Mouse (Mus musculus): ENCODE measurements at regions not wholly inside any gene's neighbourhood (a gene's known extent, or its start where the extent isn't known, plus 50 kb on each side); places are given as distances from the start of the nearest gene placed in this dataset.

DNA sequence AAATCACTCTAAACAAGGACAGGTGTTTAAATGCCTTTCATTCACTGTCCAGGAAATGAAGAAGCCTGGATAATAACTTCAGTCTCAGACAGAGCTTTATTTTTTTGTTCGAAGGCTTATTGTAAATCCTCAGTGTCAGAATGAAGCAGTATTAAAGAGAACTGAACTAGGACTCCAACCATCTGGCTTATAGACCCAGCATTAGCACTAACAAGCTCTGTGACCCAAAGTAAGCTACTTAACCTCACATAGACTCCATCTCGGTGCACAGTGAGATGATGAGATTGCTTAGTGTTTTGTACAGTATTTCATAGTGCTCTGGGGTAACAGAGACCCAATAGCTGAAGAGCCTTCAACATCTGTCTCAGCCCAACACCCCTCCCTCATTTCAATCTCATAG, 738.2 kb upstream of the Map3k7 start:
- no peak for DNase-seq (ENCODE audit: low read depth, low spot score)

DNA sequence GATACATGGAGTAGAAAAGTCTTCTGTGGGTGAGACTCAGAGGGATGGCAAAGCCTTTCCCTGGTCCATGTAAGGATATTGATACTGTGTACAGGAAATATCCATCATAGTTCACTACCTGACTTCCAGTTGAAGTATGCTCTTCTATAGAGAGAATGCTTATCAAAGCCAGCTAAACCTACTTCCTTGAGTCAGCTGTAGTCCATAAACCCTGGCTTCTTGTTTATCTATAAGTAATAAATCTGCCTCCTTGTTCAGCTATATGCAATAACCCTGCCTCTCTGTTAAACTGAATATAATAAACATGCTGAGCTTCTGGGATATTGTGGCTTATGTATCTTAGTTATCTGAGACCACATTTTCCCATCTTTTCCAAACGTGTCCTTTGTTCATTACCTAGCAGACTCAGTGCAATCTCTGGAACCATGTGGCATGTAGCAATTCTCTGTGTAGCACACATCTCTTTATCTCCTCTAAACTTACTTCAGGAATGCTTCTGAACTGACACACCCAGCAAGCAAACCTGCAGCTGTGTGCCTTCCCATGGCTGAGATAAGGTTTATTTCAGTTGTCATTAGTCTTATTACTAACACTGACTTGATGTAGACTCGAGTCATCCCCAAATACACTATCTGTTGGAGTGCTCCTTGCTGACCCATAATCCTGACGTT, 694.9 kb upstream of the Map3k7 start:
- DNase-seq (ENCODE audit: low read depth, low spot score) = no peak

DNA sequence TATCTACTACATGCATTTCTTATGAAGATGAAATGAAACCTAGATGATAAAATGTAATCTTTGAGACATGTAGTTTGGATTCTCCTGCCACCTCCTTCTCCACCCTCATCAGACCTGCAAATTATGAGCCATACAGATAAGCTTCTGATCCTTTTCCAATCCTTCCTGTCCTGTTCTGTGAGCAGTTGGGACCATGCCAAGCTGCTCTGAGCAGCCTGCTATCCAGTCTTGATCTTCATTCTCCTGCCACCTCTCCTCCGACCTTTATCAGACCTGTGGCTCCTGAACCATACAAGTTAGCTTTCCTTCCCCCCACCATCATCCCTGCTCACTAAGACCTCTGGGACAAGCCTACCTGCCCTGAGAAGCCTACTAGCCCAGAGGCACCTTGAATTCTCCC, 689.8 kb upstream of the Map3k7 start:
- no peak for DNase-seq (ENCODE audit: low read depth, low spot score)

DNA sequence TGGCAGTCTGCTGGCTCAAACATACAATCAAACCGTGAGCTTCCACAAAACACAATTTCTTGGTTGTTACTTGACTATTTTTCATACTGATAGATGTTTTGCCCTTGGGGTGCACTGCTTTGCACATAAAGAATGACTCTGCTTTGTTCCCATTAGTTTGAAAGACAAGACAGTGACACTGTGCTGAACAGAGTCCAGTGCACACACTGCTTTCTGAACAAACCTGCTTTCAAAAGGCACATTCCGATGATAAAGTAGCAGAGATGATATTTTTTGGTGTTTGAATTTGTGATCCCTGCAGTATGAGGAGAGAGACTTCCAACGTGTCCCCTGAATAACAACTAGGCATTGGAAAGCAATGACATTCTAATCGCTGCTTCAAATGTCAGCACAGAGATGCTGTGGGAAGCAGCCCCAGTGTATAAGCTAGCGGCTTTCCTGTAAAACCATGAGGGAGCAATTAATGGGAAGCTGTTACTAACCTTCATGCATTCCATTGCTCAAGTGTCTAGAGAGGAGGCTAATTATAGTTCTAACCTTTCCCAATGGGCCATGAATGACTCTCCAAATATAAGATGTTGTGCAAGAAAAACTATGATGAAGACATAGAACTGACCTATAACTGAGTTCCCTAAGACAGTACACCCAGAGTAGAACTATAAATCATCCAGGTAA, 673.5 kb upstream of the Map3k7 start:
- DNase-seq (ENCODE audit: low read depth, low spot score) = no peak

DNA sequence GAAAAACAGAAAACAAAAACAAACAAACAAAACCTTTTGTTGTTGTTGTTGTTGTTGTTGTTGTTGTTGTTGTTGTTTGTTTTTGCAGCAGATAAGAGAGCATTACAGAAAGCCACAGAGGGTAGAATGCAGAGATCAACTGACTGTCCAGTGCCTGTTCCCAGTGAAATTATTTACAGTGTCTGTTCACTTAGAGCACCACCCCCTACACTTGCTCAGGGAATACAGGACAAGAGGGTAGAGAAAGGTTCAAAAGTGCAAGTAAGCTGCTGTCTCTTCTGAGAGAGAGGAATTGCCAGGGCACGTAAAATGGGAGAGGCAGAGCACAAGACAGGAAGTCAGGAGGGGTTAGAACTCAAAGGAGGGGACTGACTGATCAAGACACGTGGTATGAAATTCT, 670.1 kb upstream of the Map3k7 start:
- DNase-seq (ENCODE audit: low read depth, low spot score) = no peak

DNA sequence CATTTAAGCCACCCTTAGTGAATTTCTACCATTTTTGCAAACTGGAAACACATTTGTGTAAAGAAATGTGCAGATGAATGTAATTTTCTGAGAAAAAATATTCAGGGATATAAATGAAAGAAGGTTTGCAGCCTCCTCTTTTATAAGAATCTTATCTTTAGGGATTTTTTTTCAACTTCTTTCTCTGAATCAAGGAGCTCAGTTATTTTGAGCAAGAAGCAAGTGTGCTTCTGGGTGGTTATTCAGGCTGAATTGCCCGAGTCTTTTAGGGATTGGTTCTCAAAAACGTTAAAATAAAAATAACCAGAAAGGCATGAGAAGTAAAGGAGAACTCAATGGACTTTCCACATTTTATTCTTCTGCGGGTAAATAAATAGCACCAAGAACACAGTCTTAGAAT, 666.0 kb upstream of the Map3k7 start:
- DNase-seq (ENCODE audit: low read depth, low spot score) = no peak

DNA sequence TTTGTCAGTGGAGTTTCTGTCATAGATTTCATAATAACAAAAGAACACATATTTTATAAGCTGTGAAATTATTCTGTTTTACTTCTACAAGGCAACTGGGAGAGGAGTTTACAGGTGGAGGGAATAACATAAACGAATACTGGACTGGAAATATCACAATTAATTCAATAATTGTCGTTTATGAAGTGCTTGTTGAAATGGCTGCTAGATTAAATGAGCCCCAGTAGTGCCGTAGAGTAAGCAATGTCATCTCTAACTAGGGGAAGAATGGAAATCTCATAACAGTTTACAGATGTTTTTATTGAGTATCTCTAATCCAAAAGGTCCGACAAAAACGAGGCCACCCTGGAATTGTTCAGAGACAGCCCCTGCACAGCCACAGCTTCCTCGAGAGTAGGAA, 644.6 kb upstream of the Map3k7 start:
- no peak for DNase-seq (ENCODE audit: low read depth, low spot score)

DNA sequence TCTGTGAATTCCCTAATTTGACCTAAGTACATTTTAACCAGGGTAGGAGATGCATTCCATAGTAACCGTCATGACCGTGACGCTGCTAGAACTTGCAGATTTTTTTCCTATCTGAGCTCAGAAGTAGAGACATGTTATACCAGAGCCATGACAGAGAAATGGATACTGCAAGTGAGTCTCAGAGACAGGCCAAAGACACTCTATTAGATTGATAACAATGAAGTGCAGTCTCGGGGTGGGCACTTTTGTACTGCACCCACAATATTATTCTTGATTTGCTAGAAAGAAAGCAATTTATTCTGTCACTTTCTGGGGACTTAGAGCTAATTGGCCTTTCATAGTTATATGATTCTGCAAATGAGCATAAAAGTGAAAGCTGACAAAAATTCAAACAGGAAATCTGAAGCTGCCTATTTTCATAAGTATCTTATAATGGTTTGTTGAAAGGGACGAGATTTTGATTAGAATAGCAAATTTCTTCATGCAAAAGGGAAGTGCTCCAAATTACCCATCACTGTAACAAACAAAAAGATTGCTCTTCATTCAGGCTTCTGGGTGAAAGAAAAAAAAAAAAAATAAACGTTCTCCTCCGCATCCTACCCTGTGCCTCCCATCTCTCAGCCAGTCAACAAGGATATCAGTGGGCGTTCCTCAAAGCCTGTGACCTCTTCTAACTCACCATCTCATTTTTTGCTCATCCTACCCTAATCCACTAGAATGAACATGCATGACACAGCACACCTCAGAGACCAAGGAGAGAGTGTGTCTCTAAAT, 643.0 kb upstream of the Map3k7 start:
- no peak for DNase-seq (ENCODE audit: low read depth, low spot score)

DNA sequence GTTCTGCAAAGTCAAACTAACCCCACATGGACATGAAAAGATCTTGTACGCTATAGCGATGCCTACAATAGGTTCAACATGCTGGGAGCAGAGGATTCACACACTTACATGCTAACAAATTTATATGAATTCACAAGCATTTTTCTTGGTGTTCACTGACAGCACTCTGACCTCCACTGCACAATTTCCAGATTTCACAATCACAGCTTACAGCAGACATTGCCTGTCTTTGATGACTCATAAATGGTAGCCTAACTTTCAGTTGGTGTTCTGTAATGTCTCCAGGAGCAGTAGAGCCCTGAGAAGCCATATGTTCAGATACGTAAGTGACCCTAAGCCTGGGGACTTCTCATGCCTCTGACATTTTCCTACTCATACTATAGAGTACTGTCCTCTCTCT, 640.1 kb upstream of the Map3k7 start:
- DNase-seq (ENCODE audit: low read depth, low spot score) = no peak

DNA sequence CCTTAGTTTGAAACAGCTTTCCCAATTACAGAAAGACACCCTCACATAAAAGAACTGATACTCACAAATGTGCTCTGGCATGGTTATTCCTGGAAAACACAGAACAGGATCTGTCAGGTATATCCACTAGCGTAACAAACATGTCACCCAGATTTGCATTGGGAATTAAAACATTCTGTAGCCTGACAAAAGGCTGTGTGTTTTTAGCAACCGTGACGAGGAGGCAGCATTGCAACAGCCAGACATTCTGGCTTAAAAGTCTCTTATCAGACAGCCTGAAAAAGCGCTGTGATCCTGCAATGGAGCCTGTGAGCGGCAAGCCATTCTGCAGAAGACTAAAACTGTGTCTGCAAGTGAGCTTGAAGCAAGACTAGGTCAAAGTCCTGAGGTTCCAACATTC, 635.1 kb upstream of the Map3k7 start:
- DNase-seq (ENCODE audit: low read depth, low spot score) = no peak

DNA sequence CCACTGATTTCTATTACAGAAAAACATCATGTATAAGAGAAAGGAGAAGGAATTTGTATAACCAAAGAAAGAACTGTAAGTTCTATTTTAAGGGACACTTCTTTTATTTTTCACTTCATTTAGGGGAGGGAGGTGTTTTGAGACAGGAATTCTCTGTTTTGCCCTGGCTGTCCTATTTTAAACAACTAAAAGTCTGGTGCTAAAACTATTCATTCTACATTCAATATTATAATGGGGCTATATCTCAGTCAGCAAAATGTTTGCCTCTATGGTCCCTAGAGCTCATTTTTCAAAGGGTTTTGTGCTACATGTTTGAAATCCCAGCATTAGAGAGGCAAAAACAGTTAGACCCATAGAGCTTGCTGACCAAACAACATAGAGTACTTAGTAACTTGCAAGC, 632.8 kb upstream of the Map3k7 start:
- no peak for DNase-seq (ENCODE audit: low read depth, low spot score)

DNA sequence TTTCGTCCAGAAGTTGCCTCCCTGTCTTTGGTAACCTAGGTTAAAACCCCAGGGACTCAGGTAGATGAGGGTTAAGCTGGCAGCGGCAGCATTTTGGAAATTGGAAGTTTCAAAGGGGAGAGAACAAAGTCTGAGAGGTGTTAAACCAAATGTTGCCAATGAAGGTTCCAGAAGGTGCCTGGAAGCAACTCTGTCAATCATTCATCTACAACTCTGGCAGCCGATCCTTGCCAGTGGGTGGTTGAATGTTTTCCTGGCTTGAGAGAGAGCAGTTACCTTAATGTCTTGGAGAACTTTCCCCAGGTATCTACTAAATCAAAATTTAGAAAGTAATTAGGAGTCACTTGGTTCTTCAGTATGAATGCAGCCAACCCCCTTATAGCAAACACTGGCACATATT, 628.2 kb upstream of the Map3k7 start:
- no peak for DNase-seq (ENCODE audit: low read depth, low spot score)

DNA sequence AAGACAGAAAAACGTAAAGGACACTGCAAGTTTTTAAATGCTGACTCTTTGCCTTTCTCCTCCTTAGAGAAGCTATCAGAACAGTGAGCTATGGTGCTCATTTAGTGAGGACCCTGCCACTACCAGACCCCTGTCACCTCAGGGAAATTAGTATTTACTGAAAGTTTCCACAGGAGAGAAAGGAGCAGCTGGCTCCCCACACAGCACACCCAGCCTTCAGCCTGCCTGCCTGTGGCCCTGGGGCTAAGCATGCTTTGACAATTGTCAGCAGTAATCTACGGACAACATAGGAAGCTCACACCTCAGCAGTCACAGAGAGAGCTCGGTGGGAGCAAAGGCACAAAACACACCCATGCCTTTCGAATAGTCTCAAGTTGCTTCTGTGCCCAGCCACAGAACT, 625.9 kb upstream of the Map3k7 start:
- no peak for DNase-seq (ENCODE audit: low read depth, low spot score)

DNA sequence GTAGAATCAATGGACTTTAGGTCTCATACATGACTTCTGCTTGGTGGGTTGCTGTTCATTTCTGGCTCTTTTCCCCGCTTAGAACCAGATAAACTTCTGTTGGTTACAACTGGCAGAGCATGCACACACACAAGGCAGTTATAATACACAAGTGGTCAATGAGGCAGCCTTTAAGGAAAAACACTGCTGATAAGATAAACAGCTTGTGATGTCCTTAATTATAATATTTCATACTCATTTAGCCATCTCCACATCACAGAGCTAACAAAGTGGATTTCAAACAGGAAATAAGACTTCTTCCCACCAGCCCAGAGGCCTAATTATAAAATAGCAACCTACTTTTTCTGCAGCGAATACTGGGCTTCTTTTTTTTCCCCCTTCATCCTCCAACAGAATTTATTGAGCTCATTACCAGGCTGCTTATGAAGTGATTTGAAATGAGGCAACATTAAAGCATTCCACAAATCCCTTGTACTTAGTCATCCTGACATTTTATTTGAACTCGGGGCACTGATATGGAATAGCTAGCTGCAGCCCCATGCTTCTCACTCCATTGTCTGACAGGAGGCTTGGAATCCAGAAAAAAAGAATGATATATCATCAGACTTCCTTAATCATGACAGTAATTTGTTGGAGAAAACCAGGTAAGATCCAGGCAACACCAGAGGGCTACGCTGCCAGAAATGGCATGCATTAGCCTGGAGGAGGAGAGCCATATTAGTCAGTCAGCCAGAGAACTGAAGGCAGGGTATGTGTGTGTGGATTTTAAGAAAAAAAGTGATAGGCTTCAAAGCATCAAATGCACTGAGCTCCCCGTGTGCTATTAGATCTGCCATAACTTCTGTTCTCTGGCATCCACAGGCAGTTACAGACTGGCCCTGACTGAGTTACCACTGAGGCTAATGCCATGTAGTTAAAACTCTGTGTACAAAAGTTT, 620.3 kb upstream of the Map3k7 start:
- no peak for DNase-seq (ENCODE audit: low read depth, low spot score)

DNA sequence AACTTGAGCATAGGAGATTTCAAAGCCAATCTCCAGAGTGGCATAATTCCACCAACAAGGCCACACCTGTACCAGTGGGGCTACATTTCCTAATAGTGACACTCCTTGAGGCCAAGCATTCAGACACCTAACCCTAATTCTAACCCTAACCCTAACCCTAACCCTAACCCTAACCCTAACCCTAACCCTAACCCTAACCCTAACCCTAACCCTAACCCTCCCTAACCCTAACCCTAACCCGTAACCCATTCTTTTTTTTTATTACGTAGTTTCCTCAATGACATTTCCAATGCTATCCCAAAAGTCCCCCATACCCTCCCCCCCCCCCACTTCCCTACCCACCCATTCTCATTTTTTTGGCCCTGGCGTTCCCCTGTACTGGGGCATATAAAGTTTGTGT, 609.9 kb upstream of the Map3k7 start:
- DNase-seq (ENCODE audit: low read depth, low spot score) = peak; percentile 16

DNA sequence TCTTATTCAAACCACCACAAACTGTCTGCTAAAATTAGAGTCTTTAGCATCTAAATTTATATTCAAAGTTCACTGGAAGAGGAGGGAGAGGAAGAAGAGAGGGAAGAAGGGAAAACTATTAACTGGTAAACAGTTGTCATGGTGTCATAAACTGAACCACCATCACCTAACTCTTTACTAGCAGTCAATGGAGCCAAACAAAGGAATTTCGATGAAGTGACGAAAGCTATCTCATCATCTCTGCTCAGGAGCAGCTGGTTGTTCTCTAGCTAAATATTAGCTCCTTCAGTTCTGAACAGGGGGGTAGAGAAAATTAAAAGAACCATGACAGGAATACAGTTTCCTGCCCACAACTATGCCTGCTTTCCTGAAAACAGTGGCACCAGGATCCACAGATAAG, 608.9 kb upstream of the Map3k7 start:
- DNase-seq (ENCODE audit: low read depth, low spot score) = no peak

DNA sequence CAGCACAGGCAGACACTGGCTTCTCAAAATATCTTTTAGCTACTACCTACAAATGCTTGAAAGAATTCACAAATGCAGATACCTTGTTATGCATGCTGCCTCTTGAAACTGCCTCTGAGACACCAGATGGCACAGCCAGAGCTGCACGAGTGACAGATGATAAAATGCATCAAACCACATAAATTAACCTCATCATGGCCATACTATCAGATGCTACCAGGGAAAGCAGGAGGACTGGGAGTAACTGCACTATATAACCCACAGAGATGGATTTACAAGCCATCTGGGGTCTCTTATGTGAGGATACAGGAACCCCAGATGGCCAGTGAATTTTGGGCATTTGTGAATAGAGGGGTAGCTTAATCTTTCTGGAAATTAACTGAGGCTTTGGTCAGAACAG, 597.7 kb upstream of the Map3k7 start:
- DNase-seq (ENCODE audit: low read depth, low spot score) = no peak

DNA sequence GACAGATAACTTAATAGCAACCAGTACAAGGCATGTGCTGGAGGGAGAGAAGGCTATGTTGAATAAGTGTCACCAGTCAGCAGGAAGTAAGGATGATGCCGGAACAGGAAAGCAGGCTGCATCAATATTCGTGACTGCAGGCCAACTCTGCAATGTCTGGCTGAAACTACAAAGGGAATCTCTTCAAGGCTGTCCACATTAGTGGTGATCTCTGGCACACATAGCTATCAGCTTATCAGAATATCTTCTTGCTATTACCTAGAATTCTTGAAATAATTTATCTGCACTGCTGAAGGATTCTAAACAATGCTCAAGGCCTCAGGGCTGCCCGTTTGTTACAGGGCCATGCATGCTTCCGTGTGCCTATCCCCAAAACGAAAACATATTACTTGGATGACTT, 596.9 kb upstream of the Map3k7 start:
- no peak for DNase-seq (ENCODE audit: low read depth, low spot score)

DNA sequence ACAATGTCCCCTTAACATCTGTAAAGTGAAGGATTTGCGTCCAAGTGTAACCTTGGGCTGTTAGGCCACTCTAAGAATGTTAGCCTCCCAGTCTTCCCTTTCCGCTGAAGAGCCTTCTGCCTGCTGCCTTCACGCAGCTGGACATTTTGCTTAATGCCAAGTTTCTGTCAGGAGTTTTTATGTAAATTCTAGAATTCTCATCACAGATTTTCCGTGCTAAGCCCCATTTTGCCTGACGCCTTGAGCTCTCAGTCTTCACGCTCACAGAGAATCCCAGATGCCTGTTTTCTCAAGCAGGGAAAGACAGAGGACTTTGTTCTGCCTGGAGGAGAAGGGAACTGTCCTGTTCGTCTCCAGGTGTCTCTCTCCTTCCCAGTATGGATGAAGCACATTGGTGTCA, 593.8 kb upstream of the Map3k7 start:
- DNase-seq (ENCODE audit: low read depth, low spot score) = no peak

DNA sequence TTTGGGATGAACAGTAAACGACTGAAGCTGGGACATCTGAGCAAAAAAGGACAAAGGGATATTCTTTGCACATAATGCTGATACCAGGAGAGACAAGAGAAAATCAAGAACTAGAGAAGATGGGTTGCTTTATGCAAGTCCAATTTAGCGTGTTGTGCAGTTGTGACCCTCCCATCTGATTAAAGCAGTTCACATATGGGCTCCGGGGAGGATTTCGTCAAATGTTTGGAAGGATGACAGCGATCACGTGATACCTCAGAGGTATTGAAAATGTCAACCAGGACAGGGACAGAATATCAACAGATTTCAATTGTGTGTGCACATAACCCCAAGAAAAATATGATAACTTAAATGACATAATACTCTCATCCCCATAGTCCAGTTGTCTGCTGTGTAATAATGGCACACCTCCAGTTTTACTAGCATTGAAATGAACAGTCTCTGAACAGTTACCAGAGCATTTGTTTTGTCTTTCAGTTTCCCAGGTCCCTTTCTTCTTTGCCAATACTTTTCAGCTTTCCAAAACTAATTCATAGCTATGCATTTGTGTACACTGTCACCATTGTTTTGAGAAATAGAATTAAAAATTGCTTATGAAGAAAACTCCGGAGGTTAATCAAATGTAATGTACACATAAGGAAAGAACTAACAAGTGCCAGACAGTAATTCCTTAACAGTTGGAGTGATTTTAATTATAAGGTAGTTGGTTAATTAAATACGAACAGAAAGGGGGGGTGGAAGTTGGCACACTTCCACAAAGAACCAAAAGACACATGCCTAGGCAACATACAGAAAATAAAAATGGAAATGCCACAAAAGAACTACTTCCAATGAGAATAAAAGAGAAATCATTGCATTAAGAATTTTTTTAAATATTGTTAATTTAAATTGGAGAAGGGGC, 582.6 kb upstream of the Map3k7 start:
- DNase-seq (ENCODE audit: low read depth, low spot score) = no peak
